Mouse (Mus musculus) ES-E14 (cell line): ENCODE measurements at regions not wholly inside any gene's neighbourhood (a gene's known extent, or its start where the extent isn't known, plus 50 kb on each side); places are given as distances from the start of the nearest gene placed in this dataset.

Source experiments
- DNase-seq: peaks from one replicate; pipeline ENCODE4 v3.0.0-alpha.2; 2013; ENCODE audit warnings: low read depth, low spot score
- H3K27ac ChIP-seq: 2 replicates; pipeline ENCODE4 v1.5.1; 2012; ENCODE audit warnings: low read depth, mild to moderate bottlenecking, low read length, moderate library complexity, mixed read lengths; ENCODE audit not compliant: poor library complexity, insufficient read depth, severe bottlenecking
- H3K36me3 ChIP-seq: 2 replicates; pipeline ENCODE4 v1.6.1; 2012; ENCODE audit warnings: mild to moderate bottlenecking, low read length, moderate library complexity, mixed read lengths; ENCODE audit not compliant: control insufficient read depth, poor library complexity, insufficient read depth, severe bottlenecking
- H3K4me1 ChIP-seq, 2 experiments: fragments of 150-350 bp in 1 of 2; sonication (generic) in 1 of 2; 2 replicates each; pipeline ENCODE4 v1.6.1; 2012; ENCODE audit warnings: low read length in 2 of 2, mild to moderate bottlenecking in 1 of 2, mixed read lengths in 1 of 2; ENCODE audit not compliant: control insufficient read depth in 2 of 2, insufficient read depth in 2 of 2, poor library complexity in 1 of 2
- H3K4me3 ChIP-seq, 2 experiments: fragments of 150-350 bp in 1 of 2; sonication (generic) in 1 of 2; 2 replicates each; pipeline ENCODE4 v1.5.1; 2012; ENCODE audit warnings: low read length in 2 of 2, low read depth in 1 of 2, mild to moderate bottlenecking in 1 of 2, mixed read lengths in 1 of 2; ENCODE audit not compliant: insufficient read depth in 1 of 2, poor library complexity in 1 of 2, severe bottlenecking in 1 of 2
- H3K9ac ChIP-seq: 2 replicates; pipeline ENCODE4 v1.6.1; 2012; ENCODE audit warnings: low read depth, mild to moderate bottlenecking, low read length, mixed read lengths; ENCODE audit not compliant: poor library complexity, insufficient read depth, severe bottlenecking
- H3K9me3 ChIP-seq: fragments of 150-350 bp; sonication (generic); 2 replicates; pipeline ENCODE4 v1.6.1; 2012; ENCODE audit warnings: low read depth, mild to moderate bottlenecking, low read length; ENCODE audit not compliant: control insufficient read depth, insufficient read depth
- CHD2 ChIP-seq: IDR thresholded peaks from 2 replicates; pipeline ENCODE4 v1.6.1; 2014; ENCODE audit warnings: mild to moderate bottlenecking, low read depth, low read length, inconsistent platforms
- HCFC1 ChIP-seq: IDR thresholded peaks from 2 replicates; pipeline ENCODE4 v1.6.1; 2012; ENCODE audit warnings: low read length, inconsistent platforms, borderline replicate concordance; ENCODE audit not compliant: insufficient read depth
- MAFK ChIP-seq: IDR thresholded peaks from 2 replicates; pipeline ENCODE4 v1.6.1; 2014; ENCODE audit warnings: mild to moderate bottlenecking, low read depth, low read length, inconsistent platforms; ENCODE audit not compliant: insufficient read depth
- ZC3H11A ChIP-seq: IDR thresholded peaks from 2 replicates; pipeline ENCODE4 v1.6.1; 2012; ENCODE audit warnings: low read depth, mild to moderate bottlenecking, inconsistent platforms, low read length, borderline replicate concordance
- ZNF384 ChIP-seq: IDR thresholded peaks from 2 replicates; pipeline ENCODE4 v1.6.1; 2012; ENCODE audit warnings: low read depth, low read length, inconsistent platforms
- in situ Hi-C, 2 experiments: fragments of 600-800 bp; cut with MboI; formaldehyde crosslinking; loops; one replicate each; pipeline ENCODE4 v1.15.1; 2025; ENCODE audit warnings: low sequenced_read_pairs in 2 of 2, inconsistent platforms in 1 of 2; ENCODE audit not compliant: unreplicated experiment in 2 of 2

GRCm38 (mm10) chr12:66090806-66091447 lies 193.3 kb downstream of the Rpl10l start:
- Histone ChIP-seq H3K36me3 (no peaks in the 10 kb centered on the region), H3K9ac (no peak overlapping the region), H3K9me3 (no peaks in the 10 kb centered on the region), H3K27ac (no peak overlapping the region), H3K4me1 (no peaks in the 10 kb centered on the region), H3K4me3 (no peak overlapping the region)
- no peak for DNase-seq
- in situ Hi-C loops: no loop called here
- TF ChIP-seq ZNF384: no peak
- no peak for TF ChIP-seq HCFC1
- no peak for TF ChIP-seq CHD2
- TF ChIP-seq MAFK: no peak
- TF ChIP-seq ZC3H11A: no peak

- TF ChIP-seq CHD2 (no peak), ZNF384 (no peak), ZC3H11A (no peak), MAFK (no peak), HCFC1 (no peak)
- no peak for DNase-seq
Observed at GRCm38 (mm10) chr12:66060326-66060725, 223.9 kb downstream of the Rpl10l start.

GRCm38 (mm10) chr12:66055206-66055605 lies 229.0 kb downstream of the Rpl10l start:
- TF ChIP-seq MAFK: no peak
- no peak for TF ChIP-seq CHD2
- TF ChIP-seq HCFC1: no peak
- TF ChIP-seq ZNF384: no peak
- TF ChIP-seq ZC3H11A: no peak
- Histone ChIP-seq H3K9me3 (no peaks in the 10 kb centered on the region), H3K36me3 (no peaks in the 10 kb centered on the region), H3K9ac (no peak overlapping the region), H3K4me3 (no peak overlapping the region), H3K27ac (no peak overlapping the region), H3K4me1 (no peaks in the 10 kb centered on the region)
- no peak for DNase-seq
- in situ Hi-C loops: no loop called here

More at GRCm38 (mm10) chr12:66060326-66060725, 223.9 kb downstream of the Rpl10l start:
- no peak overlapping the region for H3K9ac ChIP-seq
- no peaks in the 10 kb centered on the region for H3K36me3 ChIP-seq
- H3K4me1 ChIP-seq: no peaks in the 10 kb centered on the region
- no peak overlapping the region for H3K27ac ChIP-seq
- H3K9me3 ChIP-seq: no peaks in the 10 kb centered on the region
- H3K4me3 ChIP-seq: no peak overlapping the region
- in situ Hi-C loops: no loop called here

- H3K36me3 ChIP-seq: no peaks in the 10 kb centered on the region
- no peaks in the 10 kb centered on the region for H3K4me1 ChIP-seq
- TF ChIP-seq CHD2 (peak; percentile 39; the same call in 1 of the 2 replicates), ZNF384 (no peak)
- no peak overlapping the region for H3K9ac ChIP-seq
- no peaks in the 10 kb centered on the region for H3K9me3 ChIP-seq
- in situ Hi-C loops: no loop called here
- no peak overlapping the region for H3K4me3 ChIP-seq
- peak; percentile 25 for DNase-seq
- no peak overlapping the region for H3K27ac ChIP-seq
Observed at GRCm38 (mm10) chr12:66048936-66049335, 235.3 kb downstream of the Rpl10l start.

GRCm38 (mm10) chr12:66036281-66036680 lies 247.9 kb downstream of the Rpl10l start:
- TF ChIP-seq ZNF384 (no peak), HCFC1 (no peak), ZC3H11A (no peak), MAFK (no peak), CHD2 (no peak)
- Histone ChIP-seq H3K4me1 (no peaks in the 10 kb centered on the region), H3K9me3 (no peaks in the 10 kb centered on the region), H3K4me3 (no peak overlapping the region), H3K36me3 (no peaks in the 10 kb centered on the region), H3K27ac (no peak overlapping the region), H3K9ac (no peak overlapping the region)
- in situ Hi-C loops: no loop called here
- DNase-seq: no peak
